Mouse (Mus musculus): ENCODE data around the gene Mllt1.

Mllt1 gene

GRCm38 (mm10) chr17:56883612-56884011 lies 51.6 kb downstream of the Mllt1 start:
- DNase-seq (ENCODE audit: low read depth, low spot score), result peak; percentile 85

- peak; percentile 89 for DNase-seq (ENCODE audit: low read depth, low spot score)
Observed at GRCm38 (mm10) chr17:56877426-56877825, 57.8 kb downstream of the Mllt1 start.

GRCm38 (mm10) chr17:56876981-56877380 lies 58.2 kb downstream of the Mllt1 start:
- DNase-seq (ENCODE audit: low read depth, low spot score), result peak; percentile 82

- DNase-seq (ENCODE audit: low read depth, low spot score), result peak; percentile 75
Observed at GRCm38 (mm10) chr17:56876465-56876864, 58.8 kb downstream of the Mllt1 start.

GRCm38 (mm10) chr17:56874936-56875651 lies 60.1 kb downstream of the Mllt1 start, which contains the start of gene 1700061G19Rik:
1700061G19Rik (plus strand) TSS chr17:56875477.
- DNase-seq (ENCODE audit: low read depth, low spot score), result no peak

- no peak for DNase-seq (ENCODE audit: low read depth, low spot score)
Observed at GRCm38 (mm10) chr17:56874237-56874636, 61.0 kb downstream of the Mllt1 start, which contains the start of gene Acsbg2. Acsbg2 (minus strand) TSS chr17:56874447.

- peak; percentile 61 for DNase-seq (ENCODE audit: low read depth, low spot score)
Observed at GRCm38 (mm10) chr17:56872512-56872911, 62.7 kb downstream of the Mllt1 start.

GRCm38 (mm10) chr17:56871767-56872166 lies 63.4 kb downstream of the Mllt1 start:
- DNase-seq (ENCODE audit: low read depth, low spot score), result no peak

GRCm38 (mm10) chr17:56870287-56870953 lies 64.8 kb downstream of the Mllt1 start:
- DNase-seq (ENCODE audit: low read depth, low spot score), result peak; percentile 75

GRCm38 (mm10) chr17:56869481-56869977 lies 65.7 kb downstream of the Mllt1 start:
- DNase-seq (ENCODE audit: low read depth, low spot score), result peak; percentile 86

- peak; percentile 52 for DNase-seq (ENCODE audit: low read depth, low spot score)
Observed at GRCm38 (mm10) chr17:56866071-56866470, 69.1 kb downstream of the Mllt1 start.

- peak; percentile 91 for DNase-seq (ENCODE audit: low read depth, low spot score)
Observed at GRCm38 (mm10) chr17:56861197-56861596, 74.0 kb downstream of the Mllt1 start.

GRCm38 (mm10) chr17:56858922-56859321 lies 76.3 kb downstream of the Mllt1 start:
- no peak for DNase-seq (ENCODE audit: low read depth, low spot score)

- DNase-seq (ENCODE audit: low read depth, low spot score), result peak; percentile 92
Observed at GRCm38 (mm10) chr17:56858216-56858615, 77.0 kb downstream of the Mllt1 start.

GRCm38 (mm10) chr17:56855421-56855820 lies 79.8 kb downstream of the Mllt1 start:
- no peak for DNase-seq (ENCODE audit: low read depth, low spot score)

- DNase-seq (ENCODE audit: low read depth, low spot score), result no peak
Observed at GRCm38 (mm10) chr17:56851167-56851566, 84.0 kb downstream of the Mllt1 start.

- peak; percentile 56 for DNase-seq (ENCODE audit: low read depth, low spot score)
Observed at GRCm38 (mm10) chr17:56849710-56850109, 85.5 kb downstream of the Mllt1 start.

GRCm38 (mm10) chr17:56848785-56849184 lies 86.4 kb downstream of the Mllt1 start:
- no peak for DNase-seq (ENCODE audit: low read depth, low spot score)

GRCm38 (mm10) chr17:56843678-56844077 lies 91.5 kb downstream of the Mllt1 start:
- no peak for DNase-seq (ENCODE audit: low read depth, low spot score)
